Mouse (Mus musculus) cerebellum, adult 11-12 months (tissue): ENCODE measurements around the gene Snrpg.

Experiments used
- DNase-seq: peaks from one replicate; pipeline ENCODE4 v3.0.0; 2022

The Snrpg gene

DNA sequence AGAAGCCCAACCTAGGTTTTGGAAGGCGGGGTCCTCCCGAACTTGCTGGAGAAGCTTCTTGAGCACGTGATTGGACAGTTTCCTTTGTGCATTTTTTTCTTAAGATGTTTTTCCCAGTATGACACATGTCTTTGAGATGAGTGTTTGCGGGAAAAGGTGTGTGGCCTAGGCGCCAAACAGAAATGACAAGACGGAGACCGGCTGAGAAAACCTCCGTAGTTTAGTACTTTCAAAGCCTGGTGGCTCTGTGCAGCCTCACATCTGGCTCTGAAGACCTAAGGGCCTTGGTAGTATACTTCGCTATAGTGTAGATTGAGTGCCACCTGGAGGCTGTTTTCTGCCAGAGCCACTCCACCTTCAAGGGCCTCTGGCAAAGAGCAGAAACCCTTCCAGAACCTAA is 29.9 kb downstream of the Snrpg start:
- peak; percentile 51 for DNase-seq

- no peak for DNase-seq
These were observed 31.8 kb downstream of the Snrpg start for GRCm38 (mm10) chr6:86402681-86403607.

DNA sequence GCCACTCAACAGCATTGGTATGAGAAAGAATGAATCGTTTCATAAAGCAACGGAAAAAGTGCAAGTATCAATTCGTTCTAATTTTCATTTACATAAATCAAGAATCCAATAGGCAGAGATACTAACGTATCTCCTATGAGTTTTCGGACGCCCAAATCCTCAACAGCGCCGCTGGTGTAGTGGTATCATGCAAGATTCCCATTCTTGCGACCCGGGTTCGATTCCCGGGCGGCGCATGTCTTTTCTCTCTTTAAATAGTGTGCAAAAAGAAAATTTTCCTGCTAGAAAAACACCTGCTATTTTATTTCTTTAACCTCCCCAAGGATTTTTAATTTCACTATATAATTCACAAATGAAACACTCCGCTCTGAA is 32.6 kb downstream of the Snrpg start:
- DNase-seq, result no peak

GRCm38 (mm10) chr6:86404100-86404861 is 33.2 kb downstream of the Snrpg start, which contains the start of gene Tia1:
TSS of gene Tia1 (plus strand) at chr6:86404219.
- DNase-seq, result peak; percentile 99

DNA sequence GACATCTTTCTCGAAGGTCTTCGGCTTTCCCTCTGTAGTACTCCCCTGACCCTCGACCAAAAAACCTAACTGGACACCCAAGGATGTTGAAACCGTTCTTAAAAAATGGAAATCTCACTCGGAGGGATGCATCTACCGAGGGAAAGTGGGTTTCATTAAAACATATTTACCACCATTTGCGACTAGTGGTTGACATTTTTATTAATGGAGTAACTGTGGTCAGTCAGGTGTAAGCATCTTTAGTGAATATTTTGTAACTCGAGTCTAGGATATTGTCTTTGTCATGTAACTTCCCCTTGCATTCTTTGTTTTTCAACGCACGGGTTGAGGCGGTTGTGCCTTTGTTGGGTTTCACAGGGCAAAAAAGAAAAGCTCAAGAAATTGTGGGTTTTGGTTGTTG is 33.9 kb downstream of the Snrpg start:
- DNase-seq, result no peak

DNA sequence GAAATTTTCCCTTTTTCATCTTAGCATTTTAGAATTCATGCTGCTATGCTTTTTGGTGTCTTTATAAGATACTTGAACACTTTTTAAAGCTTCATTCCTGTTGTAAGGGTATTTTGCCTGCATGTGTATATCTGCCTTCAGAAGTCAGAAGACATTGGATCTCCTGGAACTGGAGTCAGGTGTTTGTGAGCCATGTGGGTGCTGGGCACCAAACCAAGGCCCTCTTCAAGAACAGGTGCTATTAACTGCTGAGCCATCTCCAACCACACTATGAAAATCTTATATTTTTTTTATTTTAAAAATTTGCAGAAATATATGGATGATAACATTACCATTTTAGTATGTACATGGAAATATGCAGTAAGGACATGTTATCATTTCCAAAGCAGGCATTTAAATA is 35.2 kb downstream of the Snrpg start:
- DNase-seq, result no peak

- DNase-seq, result no peak
These were observed 47.6 kb downstream of the Snrpg start for GRCm38 (mm10) chr6:86418711-86419110.

- DNase-seq, result no peak
These were observed 48.1 kb downstream of the Snrpg start for GRCm38 (mm10) chr6:86419239-86419638.

DNA sequence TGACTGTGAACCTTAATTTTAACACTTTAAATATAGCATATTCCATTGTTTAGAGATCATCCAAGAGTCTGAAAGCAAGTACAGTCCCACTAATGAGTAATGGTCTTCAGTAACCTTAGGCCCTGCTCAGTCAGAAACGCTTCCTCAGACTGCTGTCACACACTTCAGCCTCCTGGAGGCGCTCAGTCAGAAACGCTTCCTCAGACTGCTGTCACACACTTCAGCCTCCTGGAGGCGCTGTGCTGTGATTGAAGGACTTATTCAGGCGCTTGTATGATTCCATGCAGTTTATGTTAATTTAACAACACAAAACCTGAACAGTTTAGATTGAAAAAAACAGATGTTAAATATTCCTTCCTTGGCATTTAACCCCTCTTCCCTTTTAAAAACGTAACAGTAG is 49.4 kb downstream of the Snrpg start:
- DNase-seq, result no peak

- DNase-seq, result no peak
These were observed 55.3 kb downstream of the Snrpg start, which contains the start of gene Gm44790 for GRCm38 (mm10) chr6:86426358-86426757. TSS of gene Gm44790 (plus strand) at chr6:86426658.
